Mouse (Mus musculus) thymus, adult 2 months (tissue): ENCODE data around the gene Smarca2.

Experiments used
- CTCF ChIP-seq: fragments of 200-500 bp; IDR thresholded peaks from 2 replicates; pipeline ENCODE4 v1.5.1; 2012; ENCODE audit warnings: mild to moderate bottlenecking, control low read depth, low read length, moderate library complexity, borderline replicate concordance; ENCODE audit not compliant: control insufficient read depth, poor library complexity, insufficient read depth; ENCODE audit errors: extremely low read depth
- POLR2A ChIP-seq: fragments of 200-500 bp; IDR thresholded peaks from 2 replicates; pipeline ENCODE4 v1.6.1; 2012; ENCODE audit warnings: mild to moderate bottlenecking, low read length, control low read depth, moderate library complexity; ENCODE audit not compliant: control insufficient read depth, poor library complexity, insufficient read depth; ENCODE audit errors: extremely low read depth

- no peak for TF ChIP-seq POLR2A
- no peak for TF ChIP-seq CTCF
Observed at GRCm38 (mm10) chr19:26640556-26640955, 35.7 kb downstream of the Smarca2 start.
